Mouse (Mus musculus): Measurements from ENCODE around the gene Mafk.
A peak's percentile ranks its signal among the peaks of the same experiment; 100 is the strongest.

Mafk gene

DNA sequence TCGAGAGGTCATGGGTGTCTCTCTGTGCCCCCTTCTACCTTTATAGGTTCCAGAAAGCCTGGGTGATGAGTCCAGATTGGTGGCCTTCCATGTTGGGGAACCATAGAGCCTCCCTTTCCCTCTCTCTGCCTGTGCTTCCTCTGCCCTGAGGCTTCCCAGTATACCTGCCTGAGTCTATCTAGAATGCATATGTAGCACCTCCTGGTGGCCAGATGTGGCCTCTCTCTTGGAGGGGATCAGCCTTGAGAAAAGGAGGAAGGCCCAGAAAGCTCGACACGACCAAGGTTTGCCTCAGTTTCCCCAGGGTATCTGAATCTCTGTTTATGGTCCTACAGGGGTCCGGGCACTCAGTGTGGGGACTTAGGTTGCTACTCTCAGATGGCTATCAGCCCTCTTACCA lies 27.5 kb downstream of the Mafk start:
- DNase-seq (ENCODE audit: low spot score) = peak; percentile 50

DNA sequence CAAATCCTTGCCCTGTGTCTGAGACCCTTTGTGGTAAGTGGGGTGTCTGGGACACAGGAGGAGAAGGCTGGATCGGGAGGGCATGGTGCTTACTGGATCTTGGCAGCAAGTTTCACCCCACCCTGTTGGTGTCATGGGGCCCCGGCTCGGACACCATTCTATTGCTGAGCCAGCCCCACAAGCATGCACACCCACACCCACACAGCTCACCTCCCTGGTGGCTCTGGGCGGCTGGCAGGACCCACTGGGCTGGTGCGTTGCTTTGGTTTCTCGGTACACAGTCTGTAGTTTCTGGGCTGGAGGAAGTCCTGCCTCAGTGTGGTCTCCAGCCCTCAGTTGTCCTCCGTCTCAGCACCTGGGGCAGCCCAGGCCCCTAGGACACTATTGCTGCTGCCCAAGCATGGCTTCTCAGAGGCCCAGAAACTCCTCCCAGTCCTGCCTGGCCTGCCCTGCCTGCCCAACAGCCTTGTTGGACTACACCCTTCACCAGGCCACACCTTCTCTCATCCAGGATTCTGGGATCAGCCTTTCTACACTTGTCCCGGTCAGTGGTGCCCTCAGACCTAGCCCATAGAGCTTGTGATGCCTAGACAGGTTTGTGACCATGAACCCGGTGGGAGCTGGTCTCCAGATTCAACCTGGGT lies 28.3 kb downstream of the Mafk start, which contains the start of gene Tmem184a:
Tmem184a (minus strand) TSS at position 380 of the 644 bp plus-strand sequence.
- DNase-seq (ENCODE audit: low spot score) = no peak

GRCm38 (mm10) chr5:139821466-139822459 lies 30.4 kb downstream of the Mafk start:
- DNase-seq (ENCODE audit: low spot score) = no peak

DNA sequence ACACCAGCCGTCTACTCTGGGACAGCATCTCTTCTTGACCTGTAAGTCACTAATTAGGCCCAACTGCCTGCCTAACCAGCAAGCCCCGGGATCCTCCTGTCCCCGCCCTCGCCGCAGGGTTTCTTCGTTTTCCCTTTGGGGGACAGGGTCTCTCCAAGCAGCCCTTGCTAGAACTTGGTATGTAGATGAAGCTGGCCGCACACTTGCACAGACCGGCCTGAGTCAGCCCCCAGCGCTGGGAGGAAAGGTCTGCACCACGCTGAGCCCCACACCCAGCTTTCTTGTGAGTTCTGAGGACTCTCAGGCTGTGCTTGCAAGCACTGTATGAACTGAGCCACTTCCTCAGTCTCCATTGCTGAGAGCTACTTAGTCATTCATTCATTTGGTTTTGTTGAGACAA lies 33.2 kb downstream of the Mafk start:
- no peak for DNase-seq (ENCODE audit: low spot score)

DNA sequence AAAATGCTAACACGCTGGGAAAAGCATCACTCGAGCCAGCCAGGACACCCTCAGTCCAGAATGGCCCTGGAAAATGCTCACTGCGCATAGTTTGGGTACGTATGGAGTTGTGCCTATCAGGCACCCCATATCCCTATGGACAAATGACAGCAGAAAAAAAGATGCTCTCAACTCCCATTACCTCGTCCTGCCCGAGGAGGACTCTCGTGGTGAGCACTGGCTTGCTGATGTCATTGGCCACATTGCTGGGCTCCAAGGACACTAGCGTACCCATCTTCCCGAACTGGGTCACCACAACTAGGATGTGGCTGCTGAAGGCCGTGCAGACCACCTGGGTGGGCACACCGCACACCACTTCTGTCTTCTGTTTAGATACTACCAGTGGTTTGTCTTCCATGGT lies 34.6 kb downstream of the Mafk start:
- DNase-seq (ENCODE audit: low spot score) = no peak

DNA sequence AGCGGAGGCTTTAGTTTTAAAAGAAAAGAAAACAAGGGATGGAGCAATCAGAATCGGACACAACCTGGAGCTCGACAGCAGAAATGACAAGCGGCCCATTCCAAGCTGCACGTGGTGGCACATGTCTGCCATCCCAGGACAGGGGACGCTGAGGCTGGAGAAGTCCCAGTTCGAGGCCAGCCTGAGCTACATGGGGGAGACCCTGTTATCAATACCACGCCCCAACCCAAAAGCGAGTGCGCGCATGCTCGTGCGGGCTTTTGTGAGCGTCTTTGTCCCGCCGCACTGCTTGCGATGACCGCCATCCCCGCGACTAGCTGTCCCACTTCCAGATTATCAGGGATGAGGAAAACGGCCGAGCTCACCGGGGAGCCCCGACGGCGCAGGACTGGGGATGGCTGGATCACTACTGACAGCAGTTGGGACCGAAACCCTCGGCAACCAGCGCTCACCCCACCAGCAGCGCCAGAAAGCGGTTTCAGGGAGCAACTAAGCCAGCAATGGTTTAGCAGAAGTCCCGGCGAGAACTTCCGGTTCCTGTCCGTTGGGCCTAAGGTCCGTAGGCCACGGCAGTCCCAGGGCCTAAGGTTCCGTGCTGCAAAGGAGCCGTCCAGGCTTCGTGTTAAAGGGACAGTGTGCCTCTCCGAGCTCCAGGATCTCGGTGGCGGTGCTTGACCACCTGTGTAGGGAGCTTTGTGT lies 35.2 kb downstream of the Mafk start, which contains the start of the genes Gm26938 and Psmg3:
Gm26938 (minus strand) TSS at position 51 of the 699 bp plus-strand sequence.
Psmg3 (minus strand) TSS at position 529 of the 699 bp plus-strand sequence.
- DNase-seq (ENCODE audit: low spot score) = peak; percentile 87

GRCm38 (mm10) chr5:139827593-139827992 lies 36.3 kb downstream of the Mafk start:
- DNase-seq (ENCODE audit: low spot score) = no peak

GRCm38 (mm10) chr5:139829384-139829783 lies 38.1 kb downstream of the Mafk start:
- DNase-seq (ENCODE audit: low spot score) = no peak

GRCm38 (mm10) chr5:139830734-139831133 lies 39.4 kb downstream of the Mafk start:
- peak; percentile 36 for DNase-seq (ENCODE audit: low spot score)

DNA sequence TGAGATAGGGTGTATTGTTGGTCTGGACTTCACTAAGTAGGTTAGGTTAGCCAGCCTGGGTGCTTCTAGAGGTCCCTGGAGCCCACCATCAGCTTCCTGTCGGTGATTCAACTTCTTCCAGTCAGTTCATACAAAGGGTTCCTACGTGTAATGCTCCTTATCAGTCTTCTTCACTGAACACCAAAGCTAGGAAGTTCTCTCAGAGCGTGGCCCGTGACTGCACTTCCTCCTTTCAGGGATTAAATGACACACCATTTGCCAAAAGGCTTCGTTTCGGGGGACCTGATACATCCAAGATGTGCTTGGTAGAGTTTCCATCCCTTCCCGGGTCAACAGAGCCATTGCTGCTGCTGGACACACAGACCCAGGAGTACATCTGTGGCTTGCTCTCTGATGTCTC lies 40.8 kb downstream of the Mafk start:
- DNase-seq (ENCODE audit: low spot score) = no peak

DNA sequence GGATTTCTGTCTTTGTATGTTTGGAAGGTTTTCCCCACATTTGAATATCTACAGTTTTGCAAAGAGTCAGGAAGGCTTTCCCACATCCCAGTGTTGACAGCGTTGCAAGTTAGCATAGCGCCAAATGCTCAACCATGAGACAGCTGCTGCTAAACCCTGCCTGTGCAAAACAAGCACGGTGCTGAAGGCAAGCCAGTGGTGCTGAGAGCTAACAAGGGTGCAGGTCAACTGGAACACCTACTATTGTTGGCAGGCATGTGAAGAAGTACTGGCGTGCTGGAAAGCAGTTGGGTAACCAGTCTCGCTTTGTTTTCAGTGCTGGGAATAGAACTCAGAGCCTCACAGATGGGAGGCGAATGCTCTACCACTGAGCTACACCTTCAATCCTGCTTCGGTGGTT lies 44.4 kb downstream of the Mafk start:
- DNase-seq (ENCODE audit: low spot score) = no peak

DNA sequence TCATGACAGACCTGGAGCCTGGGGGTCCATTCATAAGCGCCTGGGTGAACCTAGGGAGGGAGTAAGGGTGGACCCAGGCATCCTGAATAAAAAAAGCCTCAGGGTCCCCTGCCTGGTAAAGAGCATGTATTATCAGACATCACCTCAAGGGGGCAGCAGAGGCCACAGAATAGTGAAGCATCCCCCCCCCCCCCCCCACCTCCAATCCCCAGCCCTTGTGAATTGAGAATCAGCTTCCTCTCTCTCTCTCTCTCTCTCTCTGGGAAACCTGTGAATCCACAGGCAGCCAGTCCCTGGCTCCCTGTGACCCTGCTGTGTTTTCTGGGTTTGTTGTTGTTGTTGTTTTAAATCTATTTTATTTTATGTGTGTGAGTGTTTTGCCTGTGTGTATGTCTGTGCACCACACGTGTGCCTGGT lies 47.2 kb downstream of the Mafk start:
- peak; percentile 51 for DNase-seq (ENCODE audit: low spot score)

DNA sequence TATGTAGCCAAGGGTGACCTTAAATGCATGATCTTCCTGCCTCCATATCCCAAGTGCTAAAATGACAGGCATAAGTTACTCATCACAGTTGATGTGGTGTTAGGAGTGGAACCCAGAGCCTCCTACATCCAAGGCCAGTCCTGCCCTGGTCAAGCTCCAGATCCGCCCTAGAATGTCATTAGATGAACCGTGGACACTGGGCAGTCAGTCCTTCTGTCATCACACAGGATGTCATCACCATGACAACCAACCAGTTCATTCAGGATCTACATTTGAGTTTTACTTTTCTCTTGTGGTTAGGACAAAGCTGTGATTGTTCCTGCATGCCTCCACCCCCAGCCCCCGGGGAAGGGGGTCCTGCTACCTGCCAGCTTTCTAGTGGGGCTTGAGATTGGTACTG lies 47.8 kb downstream of the Mafk start:
- no peak for DNase-seq (ENCODE audit: low spot score)

GRCm38 (mm10) chr5:139849626-139850320 lies 58.5 kb downstream of the Mafk start:
- DNase-seq (ENCODE audit: low spot score) = no peak
